Mouse (Mus musculus) urinary bladder, postnatal 36 days (tissue): ENCODE measurements around the gene Rab11fip3.
A peak's percentile ranks its signal among the peaks of the same experiment; 100 is the strongest.

Source experiments
- DNase-seq, 2 experiments: peaks; one replicate each; pipeline ENCODE4 v3.0.0; 2022; ENCODE audit warnings: low spot score in 2 of 2, mixed read lengths in 1 of 2

The Rab11fip3 gene

DNA sequence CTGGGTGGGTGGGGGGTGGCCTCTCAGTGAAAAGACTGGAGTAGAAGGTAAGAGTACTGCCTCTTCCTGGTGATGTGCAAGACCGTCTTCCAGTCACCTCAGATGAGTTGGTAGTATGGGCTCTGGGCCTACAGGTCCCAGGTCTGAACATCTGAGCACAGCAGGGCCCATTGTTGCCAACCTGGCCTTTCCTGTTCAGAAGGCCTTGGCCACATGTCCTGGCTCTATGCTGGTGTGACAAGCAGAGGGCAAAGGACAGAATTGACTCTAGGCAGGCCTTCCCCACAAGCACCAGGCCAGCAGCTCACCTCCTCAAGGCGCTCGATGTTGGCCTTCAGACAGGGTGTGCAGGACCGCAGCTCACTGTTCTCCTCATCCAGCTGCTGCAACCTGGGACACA lies 77.1 kb downstream of the Rab11fip3 start:
- no peak for DNase-seq

DNA sequence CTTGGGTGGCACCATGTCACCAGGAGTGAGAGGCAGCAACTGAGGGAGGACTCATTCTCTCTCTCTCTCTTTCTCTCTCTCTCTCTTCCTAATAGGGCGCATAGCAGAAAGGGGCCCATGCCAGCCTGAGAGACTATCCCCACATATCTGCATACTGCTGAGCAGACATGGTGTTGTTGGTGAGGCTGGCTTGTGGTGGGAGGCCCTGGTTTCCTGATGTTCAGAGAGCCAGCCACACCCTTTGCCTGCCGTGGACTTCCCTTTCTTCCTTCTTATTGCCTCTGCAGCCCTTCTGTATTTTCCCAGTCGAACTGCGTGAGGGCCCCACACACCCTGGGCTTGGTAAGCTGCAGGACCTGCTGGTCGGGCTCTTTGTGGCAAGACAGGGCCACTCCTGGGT lies 79.0 kb downstream of the Rab11fip3 start:
- DNase-seq, result no peak

DNA sequence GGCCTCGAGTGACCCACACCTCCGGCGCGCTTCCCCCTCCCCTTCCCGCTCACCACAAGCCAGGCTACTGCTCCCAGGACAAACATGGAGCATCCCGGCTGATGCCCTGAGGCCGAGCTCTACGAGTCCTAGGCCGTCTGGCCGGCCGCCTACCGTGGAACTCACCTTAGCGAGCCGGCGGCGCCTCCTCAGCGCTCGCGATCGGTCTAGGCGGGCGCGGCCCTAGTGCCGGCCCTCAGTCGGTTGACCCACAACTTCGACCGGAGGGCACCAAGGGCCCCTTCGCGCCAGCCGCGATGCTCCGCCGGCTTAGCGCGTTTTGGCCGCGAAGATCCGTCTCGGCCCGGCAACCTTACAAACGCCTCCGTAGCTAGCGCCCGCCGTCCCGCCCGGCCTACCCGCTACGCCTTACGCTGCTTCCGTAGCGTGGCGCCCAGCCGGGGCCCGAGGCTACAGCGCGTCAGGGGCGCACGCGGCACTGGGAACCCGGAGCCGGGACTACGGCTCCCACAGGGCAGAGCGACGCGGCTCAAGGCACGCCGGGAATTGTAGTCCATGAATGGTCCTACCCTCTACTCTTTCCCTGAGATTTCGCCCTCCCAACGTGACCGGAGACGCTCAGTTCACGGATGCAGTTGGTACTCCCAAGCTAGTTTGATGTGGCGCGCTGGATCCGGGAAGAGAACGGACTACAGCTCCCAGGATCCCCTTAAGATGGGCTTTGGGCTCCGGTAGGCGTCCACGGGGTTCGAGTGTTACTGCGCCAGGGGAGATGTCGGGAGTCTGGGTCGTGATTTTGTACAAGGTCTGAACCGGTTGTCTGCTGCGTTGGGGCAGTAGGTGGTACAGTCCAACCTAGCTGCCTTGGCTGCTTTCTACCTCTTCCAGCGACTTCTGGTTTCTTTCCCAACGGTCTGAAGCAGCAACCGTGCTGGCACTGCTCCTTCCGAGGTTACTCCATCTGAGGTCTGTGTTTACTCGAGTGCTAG lies 83.8 kb downstream of the Rab11fip3 start, which contains the start of gene Capn15:
Capn15 (minus strand) TSS at position 491 of the 989 bp plus-strand sequence.
- peak; percentile 87 to 92 for DNase-seq

DNA sequence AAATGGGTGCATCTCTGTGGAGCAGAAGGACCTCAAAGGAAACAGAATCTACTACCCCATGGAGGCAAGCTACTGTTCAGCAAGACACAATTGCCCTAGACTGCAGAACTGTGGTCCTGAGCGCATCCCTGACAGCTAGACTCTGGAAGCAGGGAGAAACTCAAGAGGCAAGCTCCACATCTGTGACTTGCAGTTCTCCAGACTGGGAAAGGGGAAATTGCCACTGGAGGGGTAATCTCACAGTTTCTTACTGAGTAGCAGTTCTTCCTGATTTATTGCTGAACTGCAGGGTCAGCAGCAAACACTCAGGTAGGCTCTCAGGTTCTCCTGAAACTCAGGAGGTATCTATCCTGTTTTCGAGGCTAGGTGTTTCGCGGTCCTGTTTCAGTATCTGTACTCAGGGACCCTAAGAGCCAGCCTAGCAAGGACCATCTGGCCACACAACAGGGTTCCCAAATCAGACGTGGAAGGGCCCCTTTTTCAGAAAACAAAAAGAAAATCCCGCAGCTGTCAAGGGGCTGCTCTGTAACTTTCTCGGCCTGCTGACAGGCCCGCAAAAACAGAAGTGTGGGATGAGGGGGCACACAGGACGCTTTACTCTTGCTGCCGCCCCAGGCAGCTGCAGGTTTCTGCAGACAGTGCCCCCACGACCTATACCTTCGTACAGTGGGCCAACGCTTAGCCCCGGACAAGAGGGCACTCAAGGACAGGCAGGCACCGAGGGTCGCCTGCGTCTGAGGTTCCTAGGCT lies 84.6 kb downstream of the Rab11fip3 start:
- peak in 1 of 2 experiments; percentile 5 for DNase-seq

DNA sequence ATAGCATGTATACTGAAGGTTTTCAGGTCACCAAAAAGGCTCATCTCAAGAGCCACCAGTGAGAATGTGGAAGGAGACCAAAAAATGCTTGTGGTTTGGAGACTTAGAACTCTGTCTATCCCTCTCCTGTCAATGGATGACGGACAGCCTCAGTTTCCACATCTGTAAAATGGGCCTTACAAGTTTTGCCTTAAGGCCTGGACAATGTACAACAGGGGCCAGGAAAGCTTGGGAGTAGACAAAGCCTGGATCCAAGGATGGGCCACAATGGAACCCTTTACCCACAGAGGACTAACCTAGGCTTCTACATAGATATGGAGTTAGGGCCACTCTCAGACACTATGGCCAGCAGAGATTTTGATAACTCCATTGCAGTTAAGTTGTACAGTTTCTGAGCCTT lies 85.3 kb downstream of the Rab11fip3 start:
- no peak for DNase-seq

DNA sequence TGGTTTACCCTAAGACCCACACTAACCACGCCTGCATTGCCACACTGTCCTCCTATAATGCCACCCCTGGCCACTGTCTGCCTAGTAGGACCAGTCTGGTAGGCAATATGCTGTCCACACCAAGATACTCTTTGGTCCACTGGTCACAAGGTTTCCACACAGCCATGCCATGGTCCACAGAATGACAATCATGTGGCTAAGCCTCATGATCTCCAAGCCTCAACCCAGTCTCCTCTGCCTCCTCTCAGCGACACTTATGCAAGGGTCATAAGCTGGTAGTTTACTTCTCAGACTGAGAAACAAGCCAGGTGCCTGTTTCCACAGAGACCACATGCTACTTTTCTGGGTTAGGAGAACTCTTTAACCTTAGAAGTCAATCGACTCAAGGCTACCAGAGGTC lies 86.4 kb downstream of the Rab11fip3 start:
- no peak for DNase-seq

DNA sequence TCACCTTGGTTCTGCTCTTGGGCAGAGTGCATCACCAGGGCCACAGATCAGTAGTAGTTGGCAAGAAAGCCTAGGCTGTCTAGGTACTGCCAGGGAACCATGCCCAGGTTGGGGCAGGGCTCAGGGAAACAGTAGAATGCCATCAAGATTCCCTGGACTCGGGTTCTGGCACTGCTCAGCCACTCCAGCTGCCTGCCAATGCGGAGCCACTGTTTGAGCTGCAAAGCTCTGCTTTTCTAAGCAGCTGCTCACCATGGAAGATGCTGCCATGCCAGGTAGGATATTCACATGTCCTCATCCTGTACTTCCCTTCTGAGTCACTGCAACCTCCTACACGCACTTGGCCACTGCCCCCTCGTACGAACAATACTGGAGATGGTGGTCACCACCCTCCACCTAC lies 88.5 kb downstream of the Rab11fip3 start:
- DNase-seq, result no peak

DNA sequence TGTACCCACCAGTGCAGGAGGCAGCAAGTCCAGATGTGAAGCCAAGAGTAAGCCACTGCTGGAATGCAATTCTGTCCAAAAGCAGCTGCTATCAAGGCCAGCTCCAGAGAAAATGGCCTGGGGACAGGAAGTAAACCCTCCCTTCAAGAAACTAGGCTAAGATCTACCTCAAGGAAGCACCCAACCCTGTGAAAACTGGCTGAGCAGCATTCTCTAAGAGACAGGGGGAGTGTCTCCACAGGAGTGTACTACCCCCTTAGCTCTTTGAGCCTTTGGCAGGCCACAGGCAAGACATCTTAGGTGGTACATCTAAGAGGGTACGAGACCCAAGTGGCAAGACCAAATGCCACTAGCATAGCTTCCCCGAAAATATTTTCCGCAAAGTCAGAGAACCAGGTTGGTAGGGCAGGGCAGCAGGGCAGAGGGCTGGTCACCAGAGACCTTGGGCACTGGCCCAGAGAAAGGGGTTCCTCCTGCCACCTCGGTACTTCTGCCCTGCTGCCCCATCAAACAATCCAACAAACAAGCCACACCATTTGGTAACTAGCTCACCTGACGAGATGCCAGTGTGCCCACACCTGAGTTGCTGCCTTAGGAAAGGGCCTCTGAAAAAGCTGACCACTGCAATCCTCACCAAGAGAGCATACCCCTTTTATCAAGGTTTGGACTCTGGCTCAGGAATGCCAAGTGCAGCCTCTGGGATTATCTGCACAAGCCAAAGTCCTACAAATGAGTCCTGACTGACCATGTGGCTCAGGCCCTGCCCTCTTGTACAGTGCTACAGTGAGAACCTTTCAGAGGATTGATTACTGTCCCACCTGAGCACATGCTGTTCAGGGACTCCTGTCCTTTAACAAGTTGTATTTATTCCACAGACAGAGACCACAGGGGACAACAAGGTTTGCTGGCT lies 89.3 kb downstream of the Rab11fip3 start:
- DNase-seq, result peak; percentile 21

DNA sequence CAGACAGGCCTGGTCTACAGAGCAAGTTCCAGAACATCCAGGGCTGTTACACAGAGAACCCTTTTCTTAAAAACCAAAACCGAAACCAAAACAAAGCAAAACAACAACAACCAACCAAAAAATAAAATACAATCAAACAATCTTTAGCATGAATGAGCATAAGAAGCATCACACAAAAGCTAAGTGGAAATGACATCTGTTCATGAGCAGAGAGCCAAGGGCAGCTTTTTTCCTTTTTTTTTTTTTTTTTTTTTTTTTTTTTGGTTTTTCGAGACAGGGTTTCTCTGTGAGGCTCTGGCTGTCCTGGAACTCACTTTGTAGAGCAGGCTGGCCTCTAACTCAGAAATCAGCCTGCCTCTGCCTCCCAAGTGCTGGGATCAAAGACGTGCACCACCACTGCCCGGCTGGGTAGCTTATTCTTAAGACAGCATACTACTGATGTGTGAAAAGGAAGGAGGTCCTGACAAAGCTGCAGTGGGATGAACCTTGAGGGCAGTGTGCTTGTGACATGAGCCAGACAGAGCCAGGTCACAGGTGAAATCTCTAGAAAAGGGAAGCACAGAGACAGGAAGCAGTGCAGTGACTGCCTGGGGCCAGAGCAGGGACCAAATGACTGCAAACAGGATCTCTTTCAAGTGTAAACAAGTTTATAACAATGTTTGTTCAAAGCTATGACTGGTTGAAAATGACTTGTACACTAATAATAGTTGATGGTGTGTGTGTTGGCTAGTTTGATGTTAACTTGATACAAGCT lies 98.2 kb downstream of the Rab11fip3 start:
- DNase-seq, result no peak

DNA sequence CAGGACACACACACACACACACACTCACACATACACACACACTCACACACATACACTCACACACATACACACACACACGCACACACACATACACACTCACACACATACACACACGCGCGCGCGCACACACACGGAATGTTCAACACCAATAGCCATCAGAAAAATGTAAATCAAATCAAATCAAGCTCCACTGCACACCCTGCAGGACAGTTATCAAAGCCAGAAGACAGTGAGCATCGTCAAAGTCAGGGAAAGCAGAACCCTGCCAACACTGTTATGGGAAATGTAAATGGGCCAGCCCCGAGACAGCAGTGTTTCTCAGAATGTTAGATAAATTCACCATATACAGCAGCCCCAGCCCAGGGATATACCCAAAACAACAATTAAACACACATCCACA lies 98.9 kb downstream of the Rab11fip3 start:
- no peak for DNase-seq

DNA sequence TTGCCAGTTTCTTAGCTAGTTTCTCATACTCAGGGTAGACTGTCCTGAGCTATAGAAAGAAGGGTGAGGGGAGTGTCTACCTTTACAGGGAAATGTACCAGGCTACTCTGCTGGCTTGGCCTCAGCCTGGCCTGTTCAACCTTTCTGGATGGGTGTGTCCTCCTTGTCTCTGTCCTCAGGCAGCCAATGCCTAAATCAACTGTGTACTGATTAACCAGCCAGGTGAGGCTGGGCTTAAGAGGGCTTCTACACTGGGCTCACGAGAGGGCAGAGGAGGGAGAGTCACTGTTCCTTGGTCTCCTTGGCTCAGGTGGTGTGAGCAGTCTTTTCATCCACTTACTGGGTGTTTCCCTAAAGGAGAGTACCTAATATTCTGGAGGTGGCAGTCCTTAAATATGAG lies 101.2 kb downstream of the Rab11fip3 start:
- DNase-seq, result no peak

DNA sequence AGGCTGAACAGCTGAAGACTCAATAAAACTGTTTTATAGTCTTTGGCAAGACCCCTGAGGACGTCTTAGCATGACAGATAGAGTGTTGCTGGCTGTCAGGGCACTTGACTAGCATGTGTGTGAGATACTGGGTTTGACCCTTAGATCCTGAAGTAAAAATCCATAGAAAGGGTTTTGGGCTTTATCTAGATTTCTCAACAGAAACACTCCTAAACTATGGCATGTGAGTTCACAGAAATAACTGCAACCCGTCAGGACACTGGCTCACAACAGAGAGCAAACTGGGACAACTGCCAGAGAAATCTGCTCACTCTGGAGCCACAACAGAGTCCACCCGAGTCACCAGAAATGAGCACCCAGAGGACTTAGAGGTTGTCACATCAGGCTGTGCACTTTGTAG lies 101.7 kb downstream of the Rab11fip3 start:
- no peak for DNase-seq

DNA sequence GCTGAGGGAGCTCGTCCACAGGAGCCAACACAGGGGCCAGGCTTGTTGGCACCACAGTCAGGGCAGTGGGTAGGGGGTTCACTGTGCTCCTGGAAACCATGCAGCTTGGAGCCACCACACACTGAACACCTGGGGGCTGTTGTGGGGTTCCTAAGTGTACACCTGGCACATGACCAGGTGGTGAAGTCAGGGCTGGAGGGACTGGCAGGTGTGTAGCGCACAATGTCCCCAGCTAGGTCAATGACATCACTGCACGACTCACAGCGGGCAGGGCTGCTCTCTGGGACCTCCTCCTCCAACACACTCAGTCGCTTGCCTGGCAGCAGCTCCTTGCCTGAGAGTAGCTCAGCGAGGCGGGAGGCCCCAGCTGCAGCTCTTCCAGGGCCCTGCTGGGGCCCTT lies 105.1 kb downstream of the Rab11fip3 start:
- DNase-seq, result no peak

DNA sequence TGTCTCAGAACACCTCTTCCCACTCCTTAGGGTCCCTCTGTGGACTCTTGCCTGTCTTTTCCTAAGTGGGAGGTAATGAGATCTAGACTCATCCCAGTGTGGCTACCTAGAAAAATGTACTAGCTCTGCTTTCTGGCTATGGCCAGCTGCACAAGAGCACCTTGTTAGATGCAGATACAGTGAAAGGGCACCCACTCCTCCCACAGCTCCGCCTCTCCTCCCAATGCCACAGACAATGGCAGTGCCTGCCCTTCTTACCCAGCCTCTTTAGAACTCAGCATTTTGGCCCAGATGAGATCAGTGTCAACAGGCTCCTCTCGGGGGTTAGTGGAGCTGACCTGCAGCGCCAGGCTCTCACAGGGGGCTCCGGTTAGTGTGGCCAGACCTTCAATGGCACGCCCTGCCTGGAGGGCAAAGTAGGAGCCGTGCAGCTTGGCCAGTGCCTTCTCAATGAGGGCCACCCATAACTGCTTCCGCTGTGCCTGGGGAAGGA lies 106.9 kb downstream of the Rab11fip3 start:
- DNase-seq, result no peak

DNA sequence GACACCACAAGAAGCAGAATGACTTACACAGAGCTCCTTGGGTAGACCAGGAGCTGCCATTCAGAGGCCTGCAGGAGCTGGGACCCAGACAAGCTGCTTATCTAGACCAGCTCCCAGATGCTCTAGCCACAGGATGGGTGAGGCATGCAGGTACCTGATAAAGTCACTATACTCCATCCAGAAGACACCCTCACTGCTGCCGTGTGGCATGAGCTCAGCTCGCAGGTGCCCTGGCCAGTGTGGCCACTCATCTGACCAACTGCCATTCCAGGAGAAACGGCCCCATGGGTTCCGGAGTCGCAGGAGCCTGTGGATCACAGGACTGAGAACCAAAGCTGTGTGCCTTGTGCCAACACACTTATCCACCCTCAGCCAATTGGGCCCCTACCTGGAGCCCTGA lies 107.8 kb downstream of the Rab11fip3 start:
- no peak for DNase-seq

DNA sequence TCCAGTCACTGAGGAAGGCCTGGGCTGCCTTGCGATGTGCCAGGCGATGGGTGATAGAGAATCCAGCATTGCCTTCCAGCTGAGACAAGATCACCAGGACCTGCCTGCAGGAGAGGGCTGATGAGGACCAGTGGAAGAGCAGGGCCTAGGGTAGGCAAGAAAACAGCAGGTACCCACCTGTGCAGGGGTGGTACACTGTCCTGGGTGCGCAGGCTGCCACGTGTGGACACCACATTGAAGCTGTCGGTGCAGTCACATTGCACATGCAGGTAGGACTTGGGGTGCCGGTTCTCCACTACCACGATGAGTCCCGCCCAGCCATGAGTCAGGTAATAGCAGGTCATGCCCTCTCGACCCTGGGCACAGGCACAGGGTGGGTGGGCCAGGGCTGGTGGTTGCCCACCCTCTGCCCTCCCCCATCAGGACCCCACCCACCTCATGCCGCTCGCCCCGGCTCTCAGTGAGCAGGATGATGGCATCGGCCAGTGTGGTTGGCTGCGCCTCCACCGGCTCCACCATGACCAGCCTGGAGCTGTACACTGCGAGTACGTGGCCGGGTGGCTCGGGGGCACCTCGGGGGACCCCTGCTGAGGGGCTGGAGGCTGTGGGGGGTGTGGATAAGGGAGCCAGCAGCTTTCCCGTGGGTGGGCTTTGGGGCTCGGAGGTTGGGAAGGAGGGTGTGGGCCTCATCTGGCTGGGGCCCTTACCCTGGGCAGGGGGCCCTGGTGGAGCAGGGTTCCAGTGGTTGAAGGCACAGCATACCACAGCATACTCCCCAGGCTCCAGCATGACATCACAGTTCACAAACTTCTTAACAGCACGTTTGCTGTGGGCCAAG lies 109.5 kb downstream of the Rab11fip3 start:
- no peak for DNase-seq

DNA sequence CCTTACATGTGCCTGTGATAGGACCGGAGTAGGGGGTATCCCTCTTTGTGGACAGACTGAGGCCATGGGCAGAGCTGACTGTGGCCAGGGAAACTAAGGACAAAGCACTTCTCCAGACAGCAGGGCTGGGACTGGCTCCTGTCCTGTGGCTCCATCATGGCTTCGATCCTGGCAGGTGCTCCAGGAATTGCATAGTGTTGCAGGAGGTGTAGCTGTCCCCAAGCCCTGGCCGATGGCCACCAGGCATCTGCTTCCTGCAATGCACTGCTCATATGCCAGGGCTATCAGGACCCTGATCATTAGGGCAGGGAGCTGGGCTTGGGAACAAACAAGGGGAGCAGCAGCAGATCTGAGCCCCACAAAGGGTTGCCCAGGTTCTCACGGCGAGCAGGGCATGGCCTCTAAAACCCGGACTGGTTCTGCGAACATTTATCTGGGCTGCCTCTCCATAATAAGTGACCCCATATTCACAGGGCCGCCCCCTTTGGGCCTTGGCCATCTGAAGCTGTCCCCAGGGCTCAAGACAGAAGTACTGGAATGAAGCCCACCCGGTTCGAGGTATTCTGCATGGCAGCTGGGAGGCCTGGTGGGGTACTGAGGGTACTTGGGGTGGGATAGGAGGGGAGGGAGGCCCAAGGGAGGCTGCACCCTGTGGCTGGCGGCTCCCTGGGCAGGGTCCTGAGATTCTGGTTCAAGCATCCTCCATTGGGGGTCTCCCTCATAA lies 110.4 kb downstream of the Rab11fip3 start:
- DNase-seq, result no peak

DNA sequence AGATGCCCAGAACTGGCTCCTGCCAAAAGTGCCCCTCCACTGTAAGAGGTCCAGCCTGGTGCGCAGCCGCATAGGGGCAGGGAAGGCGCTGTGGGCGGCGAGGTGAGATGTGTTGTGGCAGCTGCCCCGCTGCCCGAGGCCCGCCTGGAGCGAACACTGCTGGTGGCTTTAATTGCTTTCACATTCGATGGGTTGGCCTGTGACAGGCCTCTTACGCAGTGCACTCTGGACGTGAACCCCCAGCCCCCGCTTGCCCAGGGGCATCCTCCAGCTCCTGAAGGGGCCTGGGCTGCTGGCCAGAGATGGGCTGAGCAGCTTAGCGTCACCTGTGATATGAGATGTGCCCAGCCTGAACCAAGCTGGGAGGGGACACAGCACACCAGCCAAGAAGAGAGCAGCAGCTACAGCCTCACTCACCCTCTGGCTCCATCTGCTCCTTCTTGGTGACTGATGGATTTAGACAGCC lies 111.7 kb downstream of the Rab11fip3 start:
- DNase-seq, result no peak

DNA sequence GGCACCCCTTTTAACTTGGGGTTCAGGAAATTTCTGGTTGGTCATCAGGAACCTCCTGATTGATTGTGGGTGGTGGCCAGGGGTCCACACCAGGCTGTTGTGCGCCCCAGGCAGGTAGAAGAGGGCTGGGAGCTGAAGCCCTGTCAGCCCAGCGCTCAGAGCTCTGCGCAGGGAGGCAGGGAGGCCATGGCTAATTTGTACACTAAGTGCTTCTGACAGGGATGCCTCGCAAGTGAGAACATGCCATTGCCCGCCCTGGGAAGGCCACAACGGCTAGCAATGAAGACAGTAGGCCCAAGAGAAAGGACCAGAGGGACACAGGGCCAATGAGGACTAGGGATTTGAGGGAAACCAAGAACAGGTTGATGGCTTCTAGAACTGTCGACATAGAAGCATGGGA lies 112.7 kb downstream of the Rab11fip3 start:
- DNase-seq, result no peak
